Mouse (Mus musculus): ENCODE measurements at regions not wholly inside any gene's neighbourhood (a gene's known extent, or its start where the extent isn't known, plus 50 kb on each side); places are given as distances from the start of the nearest gene placed in this dataset.

DNA sequence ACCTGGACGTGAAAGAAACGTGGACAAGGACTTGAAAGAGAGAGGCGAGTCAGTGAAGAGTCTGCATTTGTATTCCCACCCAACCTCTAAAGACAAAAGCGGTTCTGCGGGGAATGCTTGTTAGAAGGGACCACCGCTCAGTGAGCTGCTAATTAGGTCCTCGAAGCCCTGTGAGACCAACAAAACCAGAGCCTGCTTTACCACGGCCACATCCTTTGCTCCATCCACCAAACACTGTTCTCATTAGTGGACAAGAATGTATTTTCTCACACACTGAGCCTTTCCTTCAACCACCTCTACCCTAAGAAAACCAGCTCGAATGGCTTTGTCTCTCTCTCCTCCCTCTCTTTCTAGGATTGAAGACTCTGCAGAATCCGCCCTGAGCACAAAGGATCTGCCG, 365.1 kb upstream of the Nfe2l3 start:
- no peak for DNase-seq

DNA sequence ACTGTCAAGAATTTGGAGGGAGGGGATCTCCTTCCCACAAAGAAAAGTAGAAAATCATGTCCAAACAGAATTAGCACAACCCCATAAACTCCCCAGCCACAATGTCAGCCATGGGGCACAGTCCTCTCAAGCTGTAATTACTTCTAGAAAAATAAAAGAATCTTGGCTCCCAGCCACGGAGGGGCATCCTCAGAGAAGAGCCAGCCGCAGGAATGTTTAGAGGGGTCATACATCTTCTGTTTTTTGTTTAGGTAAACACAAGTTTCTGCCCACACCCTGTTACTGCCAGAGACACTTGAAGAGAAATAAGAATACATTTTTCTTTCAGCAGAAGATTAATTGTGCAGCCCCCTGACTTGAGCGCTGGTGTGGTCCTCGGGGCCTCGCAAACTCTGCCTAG, 362.5 kb upstream of the Nfe2l3 start:
- no peak for DNase-seq

- DNase-seq, result no peak
Observed at GRCm38 (mm10) chr6:51071243-51071642, 361.2 kb upstream of the Nfe2l3 start.

DNA sequence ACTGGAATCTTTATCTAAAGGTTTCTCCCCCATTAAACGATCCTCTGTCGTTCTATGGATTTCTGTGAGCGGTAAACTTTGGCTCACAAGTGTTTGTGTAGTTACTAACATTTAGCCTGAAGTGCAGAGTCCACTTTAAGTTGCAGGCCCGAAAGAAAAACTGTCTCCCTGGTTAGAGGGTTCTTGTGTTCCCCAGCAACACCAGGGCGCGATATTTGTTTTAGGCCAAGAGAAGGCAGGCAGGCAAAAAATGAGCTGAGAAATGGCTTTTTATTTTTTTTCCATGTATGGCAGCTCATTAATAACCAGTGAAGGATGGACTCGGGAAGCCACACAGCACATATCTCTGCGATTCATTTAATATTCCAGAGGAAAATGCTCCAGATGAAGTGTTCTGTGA, 357.4 kb upstream of the Nfe2l3 start:
- DNase-seq, result no peak

GRCm38 (mm10) chr6:51076861-51077768, 355.4 kb upstream of the Nfe2l3 start:
- no peak for DNase-seq

- no peak for DNase-seq
Observed at GRCm38 (mm10) chr6:51077769-51078096, 354.7 kb upstream of the Nfe2l3 start.

- no peak for DNase-seq
Observed at GRCm38 (mm10) chr6:51078353-51078966, 354.0 kb upstream of the Nfe2l3 start.

DNA sequence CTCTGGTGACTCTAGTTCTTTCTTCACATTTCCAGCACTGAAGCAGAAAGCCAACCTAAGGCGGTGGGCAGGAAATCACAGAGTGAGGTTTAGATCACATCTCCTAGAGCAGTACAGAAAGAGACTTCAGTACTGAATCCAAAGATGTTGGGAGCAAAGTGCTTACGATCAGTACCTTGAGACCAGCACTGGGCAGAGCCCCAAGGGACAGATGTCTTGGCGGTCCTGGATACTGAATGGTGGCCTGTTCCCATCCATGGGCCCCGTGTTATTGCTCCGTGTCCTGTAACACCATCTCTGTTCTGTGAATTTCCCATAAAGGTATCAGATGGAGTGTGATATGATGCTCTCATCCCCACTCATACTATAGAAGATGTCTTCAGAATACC, 353.5 kb upstream of the Nfe2l3 start:
- DNase-seq, result no peak

DNA sequence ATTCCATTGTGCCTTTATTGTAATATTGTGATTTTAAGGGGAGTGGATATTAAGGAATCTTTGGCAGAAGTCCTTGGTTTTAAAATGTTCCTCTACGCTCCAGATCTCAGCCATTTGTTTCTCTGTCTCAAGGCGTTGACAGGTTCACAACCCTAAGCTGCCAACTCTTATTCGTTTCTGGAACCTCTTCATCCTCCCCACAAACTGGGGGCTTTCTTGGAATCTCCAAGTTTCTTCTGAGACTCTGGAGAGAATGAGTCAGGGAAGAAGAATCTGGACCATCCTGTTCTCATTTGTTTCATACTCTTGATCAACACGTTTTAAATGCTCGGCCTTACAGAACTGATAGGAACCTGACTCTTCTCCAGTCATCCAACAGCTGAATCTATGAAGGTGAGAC, 351.4 kb upstream of the Nfe2l3 start:
- DNase-seq, result no peak

- no peak for DNase-seq
Observed at GRCm38 (mm10) chr6:51084656-51085055, 347.8 kb upstream of the Nfe2l3 start.

- DNase-seq, result no peak
Observed at GRCm38 (mm10) chr6:51085547-51085946, 346.9 kb upstream of the Nfe2l3 start.

GRCm38 (mm10) chr6:51086347-51086746, 346.1 kb upstream of the Nfe2l3 start:
- DNase-seq, result no peak

GRCm38 (mm10) chr6:51087806-51088205, 344.7 kb upstream of the Nfe2l3 start:
- no peak for DNase-seq

- no peak for DNase-seq
Observed at GRCm38 (mm10) chr6:51088641-51089372, 343.7 kb upstream of the Nfe2l3 start.

DNA sequence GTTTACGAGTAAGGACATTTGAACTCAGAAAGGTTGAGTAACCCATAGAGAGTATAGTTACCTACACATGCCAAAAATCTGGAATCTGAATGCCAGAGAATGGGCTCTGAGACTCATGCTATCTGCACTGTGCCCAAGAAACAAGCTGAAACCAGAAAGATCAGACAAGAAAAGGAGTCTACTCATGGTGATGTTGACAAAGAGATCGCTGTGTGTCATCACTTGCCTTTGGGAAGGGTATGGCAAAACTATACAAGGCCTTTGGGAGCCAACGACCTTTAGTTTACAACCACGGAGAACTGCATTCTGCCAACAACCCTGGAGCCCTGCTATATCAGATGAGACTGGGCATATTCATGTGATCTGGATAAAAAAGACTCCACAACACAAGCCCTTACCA, 339.3 kb upstream of the Nfe2l3 start:
- DNase-seq, result no peak

GRCm38 (mm10) chr6:51094304-51094703, 338.2 kb upstream of the Nfe2l3 start:
- DNase-seq, result no peak

DNA sequence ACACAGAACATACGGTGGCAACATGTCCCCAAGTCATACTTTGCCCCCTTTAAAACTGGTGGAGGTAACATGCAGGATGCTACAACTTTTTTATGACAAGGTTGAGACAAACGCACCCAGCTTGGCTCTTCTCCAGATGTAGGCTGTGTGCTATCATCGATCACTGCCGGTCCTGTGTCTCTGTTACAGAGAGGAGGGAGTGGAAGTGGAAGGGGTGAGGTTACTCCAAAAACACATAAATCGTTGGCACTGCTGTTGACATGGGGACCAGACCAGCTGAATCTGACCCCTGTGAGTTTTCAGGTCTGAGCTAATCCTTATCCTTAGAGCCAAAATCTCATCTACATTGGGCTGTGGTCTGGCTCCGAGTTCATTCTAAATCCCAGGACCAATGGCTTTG, 335.0 kb upstream of the Nfe2l3 start:
- no peak for DNase-seq

- DNase-seq, result no peak
Observed at GRCm38 (mm10) chr6:51100341-51100740, 332.1 kb upstream of the Nfe2l3 start.

GRCm38 (mm10) chr6:51103236-51103635, 329.2 kb upstream of the Nfe2l3 start:
- no peak for DNase-seq

GRCm38 (mm10) chr6:51104336-51104735, 328.1 kb upstream of the Nfe2l3 start:
- no peak for DNase-seq

DNA sequence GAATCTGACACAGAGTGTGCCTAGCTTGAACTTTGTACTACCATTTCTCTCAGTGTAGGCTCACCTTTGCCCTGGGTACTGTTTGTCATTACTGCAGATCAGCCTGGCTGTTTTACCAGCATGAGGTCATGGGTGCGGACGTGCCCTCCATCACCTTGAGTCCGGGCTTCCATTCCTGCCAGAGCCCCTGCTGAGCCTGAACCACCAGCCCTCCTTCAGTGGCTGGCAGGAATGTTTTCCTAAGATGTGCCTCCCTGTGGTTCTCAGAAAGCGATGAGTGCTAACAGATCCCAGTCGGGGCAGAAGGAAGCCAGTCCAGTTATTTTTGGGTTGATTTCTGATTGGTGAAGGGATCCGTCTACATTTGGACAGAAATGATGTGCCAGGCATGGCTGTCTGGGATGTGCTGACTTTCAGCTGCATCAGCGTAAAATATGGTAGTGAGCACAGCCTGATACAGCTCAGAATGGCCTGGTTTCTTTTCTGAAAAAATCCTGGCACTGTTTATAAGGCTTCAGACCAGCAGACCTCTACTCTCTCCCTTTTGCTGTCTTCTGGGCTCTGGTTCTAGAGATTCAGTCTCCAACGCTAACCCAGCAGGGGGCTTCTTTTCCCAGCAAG, 324.0 kb upstream of the Nfe2l3 start:
- DNase-seq, result no peak

GRCm38 (mm10) chr6:51110596-51110995, 321.9 kb upstream of the Nfe2l3 start:
- no peak for DNase-seq

GRCm38 (mm10) chr6:51114604-51115333, 317.7 kb upstream of the Nfe2l3 start:
- no peak for DNase-seq

Measured in cerebellum, postnatal 36 days (tissue).